Mouse (Mus musculus) ES-E14 (cell line): Measurements from ENCODE around the gene Zfp704. TPM values are rescaled to one million over a fixed set of nuclear protein-coding genes. Genes with fewer than 3 reads are reported as not detected.
A peak's percentile ranks its signal among the peaks of the same experiment; 100 is the strongest.

Experiments used
- DNase-seq: peaks from one replicate; pipeline ENCODE4 v3.0.0-alpha.2; 2013; ENCODE audit warnings: low read depth, low spot score
- H3K27ac ChIP-seq: 2 replicates; pipeline ENCODE4 v1.5.1; 2012; ENCODE audit warnings: low read depth, mild to moderate bottlenecking, low read length, moderate library complexity, mixed read lengths; ENCODE audit not compliant: poor library complexity, insufficient read depth, severe bottlenecking
- H3K36me3 ChIP-seq: 2 replicates; pipeline ENCODE4 v1.6.1; 2012; ENCODE audit warnings: mild to moderate bottlenecking, low read length, moderate library complexity, mixed read lengths; ENCODE audit not compliant: control insufficient read depth, poor library complexity, insufficient read depth, severe bottlenecking
- H3K4me1 ChIP-seq, 2 experiments: fragments of 150-350 bp in 1 of 2; sonication (generic) in 1 of 2; 2 replicates each; pipeline ENCODE4 v1.6.1; 2012; ENCODE audit warnings: low read length in 2 of 2, mild to moderate bottlenecking in 1 of 2, mixed read lengths in 1 of 2; ENCODE audit not compliant: control insufficient read depth in 2 of 2, insufficient read depth in 2 of 2, poor library complexity in 1 of 2
- H3K4me3 ChIP-seq, 2 experiments: fragments of 150-350 bp in 1 of 2; sonication (generic) in 1 of 2; 2 replicates each; pipeline ENCODE4 v1.5.1; 2012; ENCODE audit warnings: low read length in 2 of 2, low read depth in 1 of 2, mild to moderate bottlenecking in 1 of 2, mixed read lengths in 1 of 2; ENCODE audit not compliant: insufficient read depth in 1 of 2, poor library complexity in 1 of 2, severe bottlenecking in 1 of 2
- H3K9ac ChIP-seq: 2 replicates; pipeline ENCODE4 v1.6.1; 2012; ENCODE audit warnings: low read depth, mild to moderate bottlenecking, low read length, mixed read lengths; ENCODE audit not compliant: poor library complexity, insufficient read depth, severe bottlenecking
- H3K9me3 ChIP-seq: fragments of 150-350 bp; sonication (generic); 2 replicates; pipeline ENCODE4 v1.6.1; 2012; ENCODE audit warnings: low read depth, mild to moderate bottlenecking, low read length; ENCODE audit not compliant: control insufficient read depth, insufficient read depth
- CHD2 ChIP-seq: IDR thresholded peaks from 2 replicates; pipeline ENCODE4 v1.6.1; 2014; ENCODE audit warnings: mild to moderate bottlenecking, low read depth, low read length, inconsistent platforms
- HCFC1 ChIP-seq: IDR thresholded peaks from 2 replicates; pipeline ENCODE4 v1.6.1; 2012; ENCODE audit warnings: low read length, inconsistent platforms, borderline replicate concordance; ENCODE audit not compliant: insufficient read depth
- MAFK ChIP-seq: IDR thresholded peaks from 2 replicates; pipeline ENCODE4 v1.6.1; 2014; ENCODE audit warnings: mild to moderate bottlenecking, low read depth, low read length, inconsistent platforms; ENCODE audit not compliant: insufficient read depth
- ZC3H11A ChIP-seq: IDR thresholded peaks from 2 replicates; pipeline ENCODE4 v1.6.1; 2012; ENCODE audit warnings: low read depth, mild to moderate bottlenecking, inconsistent platforms, low read length, borderline replicate concordance
- ZNF384 ChIP-seq: IDR thresholded peaks from 2 replicates; pipeline ENCODE4 v1.6.1; 2012; ENCODE audit warnings: low read depth, low read length, inconsistent platforms
- in situ Hi-C, 2 experiments: fragments of 600-800 bp; cut with MboI; formaldehyde crosslinking; loops; one replicate each; pipeline ENCODE4 v1.15.1; 2025; ENCODE audit warnings: low sequenced_read_pairs in 2 of 2, inconsistent platforms in 1 of 2; ENCODE audit not compliant: unreplicated experiment in 2 of 2
- total RNA-seq: library from RNA; depleted of rRNA; stranded (reverse); fragments of 300-350 nt; gene quantifications from 2 replicates; pipeline ENCODE4 v1.2.3, GENCODE M21; 2012

Zfp704 gene
- total RNA-seq, 1 experiment = 11.4 TPM

- no peak for DNase-seq
- Histone ChIP-seq H3K27ac (peak overlapping the region; percentile 14; the same call in 1 of the 2 replicates), H3K4me1 (peaks cover 18 to 31% of the 10 kb centered on the region in 2 experiments), H3K9ac (no peak overlapping the region), H3K9me3 (no peaks in the 10 kb centered on the region), H3K4me3 (no peak overlapping the region), H3K36me3 (no peaks in the 10 kb centered on the region)
- in situ Hi-C loops = no loop called here
- no peak for TF ChIP-seq MAFK
- TF ChIP-seq ZNF384 = no peak
- no peak for TF ChIP-seq HCFC1
- no peak for TF ChIP-seq ZC3H11A
- no peak for TF ChIP-seq CHD2
These were observed 9.3 kb downstream of the Zfp704 start for GRCm38 (mm10) chr3:9600577-9600976.

- H3K4me3 ChIP-seq = no peak overlapping the region
- in situ Hi-C loops = no loop called here
- no peak for DNase-seq
- peak overlapping the region; percentile 32; the same call in 1 of the 2 replicates for H3K27ac ChIP-seq
- no peaks in the 10 kb centered on the region for H3K36me3 ChIP-seq
- no peak overlapping the region; the same call in 1 of the 2 replicates for H3K9ac ChIP-seq
- H3K4me1 ChIP-seq = peaks cover 18 to 28% of the 10 kb centered on the region in 2 experiments
- TF ChIP-seq HCFC1 (no peak), ZC3H11A (no peak), MAFK (no peak), ZNF384 (no peak), CHD2 (no peak)
- no peaks in the 10 kb centered on the region for H3K9me3 ChIP-seq
These were observed 10.0 kb downstream of the Zfp704 start for GRCm38 (mm10) chr3:9599738-9600410.

- no peak overlapping the region for H3K27ac ChIP-seq
- in situ Hi-C loops = no loop called here
- no peaks in the 10 kb centered on the region for H3K36me3 ChIP-seq
These were observed 11.8 kb downstream of the Zfp704 start for GRCm38 (mm10) chr3:9598061-9598460.

GRCm38 (mm10) chr3:9594457-9594856 is 15.4 kb downstream of the Zfp704 start:
- TF ChIP-seq CHD2 (no peak), HCFC1 (no peak), ZNF384 (no peak), ZC3H11A (no peak), MAFK (no peak)
- H3K9ac ChIP-seq = no peak overlapping the region

More at GRCm38 (mm10) chr3:9598061-9598460, 11.8 kb downstream of the Zfp704 start:
- H3K9me3 ChIP-seq = no peaks in the 10 kb centered on the region
- no peak overlapping the region for H3K9ac ChIP-seq
- H3K4me3 ChIP-seq = no peak overlapping the region
- peaks cover 18 to 20% of the 10 kb centered on the region in 2 experiments for H3K4me1 ChIP-seq
- DNase-seq = no peak
- TF ChIP-seq ZC3H11A (no peak), MAFK (no peak), ZNF384 (no peak), CHD2 (no peak), HCFC1 (no peak)

GRCm38 (mm10) chr3:9593832-9594231 is 16.1 kb downstream of the Zfp704 start:
- peak; percentile 41; the same call in 1 of the 2 replicates for TF ChIP-seq ZC3H11A
- TF ChIP-seq CHD2 = no peak
- TF ChIP-seq ZNF384 = peak; percentile 96
- in situ Hi-C loops = no loop called here
- Histone ChIP-seq H3K9ac (no peak overlapping the region), H3K4me1 (peaks cover 3 to 17% of the 10 kb centered on the region in 2 experiments; a peak in 3 of 4 replicates), H3K27ac (no peak overlapping the region), H3K4me3 (no peak overlapping the region), H3K9me3 (no peaks in the 10 kb centered on the region), H3K36me3 (no peaks in the 10 kb centered on the region)
- peak; percentile 52 for DNase-seq

More at GRCm38 (mm10) chr3:9594457-9594856, 15.4 kb downstream of the Zfp704 start:
- Histone ChIP-seq H3K27ac (no peak overlapping the region), H3K4me3 (no peak overlapping the region), H3K36me3 (no peaks in the 10 kb centered on the region), H3K9me3 (no peaks in the 10 kb centered on the region), H3K4me1 (peaks cover 7 to 17% of the 10 kb centered on the region in 2 experiments; a peak in 3 of 4 replicates)
- no peak for DNase-seq
- in situ Hi-C loops = no loop called here
